Mouse (Mus musculus): Measurements from ENCODE around the gene Zfp57.

- TF ChIP-seq CTCF (IDR thresholded peaks at IDR 0.05; ENCODE audit: low read depth): no peak
- no peak for TF ChIP-seq EP300 (IDR thresholded peaks at IDR 0.05; ENCODE audit: low read depth)
Measured at GRCm38 (mm10) chr17:37003366-37003765, 2.4 kb downstream of the Zfp57 start.

Data from heart, postnatal 0 days (tissue).